Mouse (Mus musculus): ENCODE data around the gene Tcea3. TPM values are rescaled to one million over a fixed set of nuclear protein-coding genes. Genes with fewer than 3 reads are reported as not detected.
A peak's percentile ranks its signal among the peaks of the same experiment; 100 is the strongest.

Gene Tcea3
- polyA plus RNA-seq, 1 experiment from 2014 or later, result 23.6 TPM

GRCm38 (mm10) chr4:136217063-136217462 lies 30.5 kb upstream of the Tcea3 start:
- H3K27ac ChIP-seq (ENCODE audit: low read depth, low read length), result no peak overlapping the region
- TF ChIP-seq CTCF (IDR thresholded peaks at IDR 0.05; ENCODE audit: low read depth), result no peak
- H3K4me3 ChIP-seq (ENCODE audit: low read depth, low read length), result no peak overlapping the region
- no peaks in the 10 kb centered on the region for H3K36me3 ChIP-seq (ENCODE audit: control insufficient read depth, insufficient read depth)
- no peak overlapping the region for H3K4me2 ChIP-seq (replicated peaks; ENCODE audit: low read depth)
- no peaks in the 10 kb centered on the region for H3K27me3 ChIP-seq (replicated peaks; ENCODE audit: control insufficient read depth, insufficient read depth, low read length)
- H3K9me3 ChIP-seq (ENCODE audit: control insufficient read depth), result no peaks in the 10 kb centered on the region
- no peak for ATAC-seq
- WGBS, result 50% methylated on average over 10 of the region's 10 CpGs
- H3K4me1 ChIP-seq (replicated peaks; ENCODE audit: control insufficient read depth, insufficient read depth, low read length), result peaks cover 2% of the 10 kb centered on the region; the same call in 1 of the 2 replicates
- no peak overlapping the region for H3K9ac ChIP-seq (ENCODE audit: low read depth, low read length)

GRCm38 (mm10) chr4:136218595-136219214 lies 28.8 kb upstream of the Tcea3 start:
- no peaks in the 10 kb centered on the region for H3K36me3 ChIP-seq (ENCODE audit: control insufficient read depth, insufficient read depth)
- H3K9ac ChIP-seq (ENCODE audit: low read depth, low read length), result no peak overlapping the region; the same call in 1 of the 2 replicates
- H3K4me2 ChIP-seq (replicated peaks; ENCODE audit: low read depth), result peak overlapping the region; percentile 44
- TF ChIP-seq CTCF (IDR thresholded peaks at IDR 0.05; ENCODE audit: low read depth), result peak; percentile 57
- peak overlapping the region; percentile 50; the same call in 1 of the 2 replicates for H3K27ac ChIP-seq (ENCODE audit: low read depth, low read length)
- ATAC-seq, result no peak
- no peaks in the 10 kb centered on the region for H3K9me3 ChIP-seq (ENCODE audit: control insufficient read depth)
- H3K27me3 ChIP-seq (replicated peaks; ENCODE audit: control insufficient read depth, insufficient read depth, low read length), result no peaks in the 10 kb centered on the region
- H3K4me1 ChIP-seq (replicated peaks; ENCODE audit: control insufficient read depth, insufficient read depth, low read length), result peaks cover 2% of the 10 kb centered on the region; the same call in 1 of the 2 replicates
- 36% methylated on average over 18 of the region's 18 CpGs for WGBS
- no peak overlapping the region for H3K4me3 ChIP-seq (ENCODE audit: low read depth, low read length)

GRCm38 (mm10) chr4:136220133-136220775 lies 27.3 kb upstream of the Tcea3 start:
- no peak for TF ChIP-seq CTCF (IDR thresholded peaks at IDR 0.05; ENCODE audit: low read depth)
- Histone ChIP-seq H3K4me2 (replicated peaks; ENCODE audit: low read depth) (no peak overlapping the region), H3K27me3 (replicated peaks; ENCODE audit: control insufficient read depth, insufficient read depth, low read length) (no peaks in the 10 kb centered on the region), H3K36me3 (ENCODE audit: control insufficient read depth, insufficient read depth) (no peaks in the 10 kb centered on the region), H3K4me3 (ENCODE audit: low read depth, low read length) (no peak overlapping the region), H3K9me3 (ENCODE audit: control insufficient read depth) (no peaks in the 10 kb centered on the region), H3K4me1 (replicated peaks; ENCODE audit: control insufficient read depth, insufficient read depth, low read length) (peaks cover 2% of the 10 kb centered on the region; the same call in 1 of the 2 replicates), H3K27ac (ENCODE audit: low read depth, low read length) (no peak overlapping the region), H3K9ac (ENCODE audit: low read depth, low read length) (no peak overlapping the region)
- WGBS, result 22% methylated on average over 15 of the region's 17 CpGs
- ATAC-seq, result no peak

- peaks cover 2% of the 10 kb centered on the region; the same call in 1 of the 2 replicates for H3K4me1 ChIP-seq (replicated peaks; ENCODE audit: control insufficient read depth, insufficient read depth, low read length)
- no peak overlapping the region for H3K27ac ChIP-seq (ENCODE audit: low read depth, low read length)
- TF ChIP-seq CTCF (IDR thresholded peaks at IDR 0.05; ENCODE audit: low read depth), result peak; percentile 25; the same call in 1 of the 2 replicates
- H3K36me3 ChIP-seq (ENCODE audit: control insufficient read depth, insufficient read depth), result no peaks in the 10 kb centered on the region
- WGBS, result 73% methylated on average over 13 of the region's 13 CpGs
- no peaks in the 10 kb centered on the region for H3K9me3 ChIP-seq (ENCODE audit: control insufficient read depth)
- H3K9ac ChIP-seq (ENCODE audit: low read depth, low read length), result no peak overlapping the region
- no peak overlapping the region for H3K4me2 ChIP-seq (replicated peaks; ENCODE audit: low read depth)
- no peaks in the 10 kb centered on the region for H3K27me3 ChIP-seq (replicated peaks; ENCODE audit: control insufficient read depth, insufficient read depth, low read length)
- H3K4me3 ChIP-seq (ENCODE audit: low read depth, low read length), result no peak overlapping the region
- no peak for ATAC-seq
Measured at GRCm38 (mm10) chr4:136223549-136224239, 23.8 kb upstream of the Tcea3 start.

- Histone ChIP-seq H3K9me3 (ENCODE audit: control insufficient read depth) (no peaks in the 10 kb centered on the region), H3K9ac (ENCODE audit: low read depth, low read length) (no peak overlapping the region), H3K4me2 (replicated peaks; ENCODE audit: low read depth) (no peak overlapping the region), H3K36me3 (ENCODE audit: control insufficient read depth, insufficient read depth) (no peaks in the 10 kb centered on the region), H3K4me3 (ENCODE audit: low read depth, low read length) (no peak overlapping the region), H3K27me3 (replicated peaks; ENCODE audit: control insufficient read depth, insufficient read depth, low read length) (no peaks in the 10 kb centered on the region), H3K4me1 (replicated peaks; ENCODE audit: control insufficient read depth, insufficient read depth, low read length) (no peaks in the 10 kb centered on the region), H3K27ac (ENCODE audit: low read depth, low read length) (no peak overlapping the region)
- no peak for TF ChIP-seq CTCF (IDR thresholded peaks at IDR 0.05; ENCODE audit: low read depth)
- 72% methylated on average over 5 of the region's 5 CpGs for WGBS
- ATAC-seq, result no peak
Measured at GRCm38 (mm10) chr4:136224240-136224559, 23.3 kb upstream of the Tcea3 start.

GRCm38 (mm10) chr4:136224677-136225460 lies 22.7 kb upstream of the Tcea3 start:
- Histone ChIP-seq H3K9ac (ENCODE audit: low read depth, low read length) (no peak overlapping the region), H3K4me3 (ENCODE audit: low read depth, low read length) (no peak overlapping the region), H3K36me3 (ENCODE audit: control insufficient read depth, insufficient read depth) (no peaks in the 10 kb centered on the region), H3K4me2 (replicated peaks; ENCODE audit: low read depth) (no peak overlapping the region), H3K27ac (ENCODE audit: low read depth, low read length) (no peak overlapping the region), H3K27me3 (replicated peaks; ENCODE audit: control insufficient read depth, insufficient read depth, low read length) (no peaks in the 10 kb centered on the region), H3K9me3 (ENCODE audit: control insufficient read depth) (no peaks in the 10 kb centered on the region), H3K4me1 (replicated peaks; ENCODE audit: control insufficient read depth, insufficient read depth, low read length) (no peaks in the 10 kb centered on the region)
- no peak for ATAC-seq
- 78% methylated on average over 23 of the region's 23 CpGs for WGBS
- no peak for TF ChIP-seq CTCF (IDR thresholded peaks at IDR 0.05; ENCODE audit: low read depth)
